Mouse (Mus musculus) cerebellum, adult 2 months (tissue): ENCODE results near the gene Tyro3. TPM values are rescaled to one million over a fixed set of nuclear protein-coding genes. Genes with fewer than 3 reads are reported as not detected.

Experiments used
- DNase-seq, 2 experiments: peaks; one replicate each; pipeline ENCODE4 v3.0.0; 2021
- H3K27ac ChIP-seq: fragments of 200-500 bp; 2 replicates; pipeline ENCODE4 v1.5.1; 2012; ENCODE audit warnings: low read length, control low read depth, inconsistent platforms; ENCODE audit not compliant: insufficient read depth
- H3K27me3 ChIP-seq: fragments of 200-500 bp; 2 replicates; pipeline ENCODE4 v1.6.1; 2012; ENCODE audit warnings: inconsistent platforms, mild to moderate bottlenecking, low read length, moderate library complexity; ENCODE audit not compliant: control insufficient read depth, insufficient read depth
- H3K4me1 ChIP-seq: fragments of 200-500 bp; 2 replicates; pipeline ENCODE4 v1.6.1; 2011; ENCODE audit warnings: low read length; ENCODE audit not compliant: control insufficient read depth, insufficient read depth
- H3K4me3 ChIP-seq: fragments of 200-500 bp; replicated peaks from 2 replicates; pipeline ENCODE3; 2011; ENCODE audit warnings: mild to moderate bottlenecking, low read depth, low read length, control low read depth; ENCODE audit not compliant: insufficient read depth
- CTCF ChIP-seq: fragments of 200-500 bp; IDR thresholded peaks from 2 replicates; pipeline ENCODE4 v1.5.1; 2011; ENCODE audit warnings: low read depth, mild to moderate bottlenecking, control low read depth, low read length, moderate library complexity, borderline replicate concordance; ENCODE audit not compliant: insufficient read depth
- POLR2A ChIP-seq: fragments of 200-500 bp; IDR thresholded peaks from 2 replicates; pipeline ENCODE4 v1.6.1; 2011; ENCODE audit warnings: low read length, control low read depth, borderline replicate concordance; ENCODE audit not compliant: insufficient read depth
- WGBS: fragments of 180-500 bp; shearing (Covaris S2); methylation state at CpG from one replicate; pipeline ENCODE4 v1.1.7; 2018; 5-methylcytosine and 5-hydroxymethylcytosine counted together
- polyA plus RNA-seq: library from polyadenylated mRNA; depleted of rRNA; stranded (reverse); fragments of >200 nt; gene quantifications from 2 replicates; pipeline ENCODE4 v1.2.3, GENCODE M21; 2012; rRNA removed

Gene Tyro3
- 150 and 154 TPM in 2 replicates for polyA plus RNA-seq

GRCm38 (mm10) chr2:119797279-119797783 lies at the start of gene Tyro3:
Tyro3 (plus strand) TSS chr2:119797733.
- DNase-seq = no peak
- TF ChIP-seq POLR2A = no peak
- no peak for TF ChIP-seq CTCF
- 82% methylated on average over 5 of the region's 5 CpGs for WGBS
- Histone ChIP-seq H3K4me1 (peaks cover 15% of the 10 kb centered on the region), H3K4me3 (peak within 1 kb of the TSS; percentile 5), H3K27me3 (no peaks in the 10 kb centered on the region), H3K27ac (no peak within 1 kb of the TSS; the same call in 1 of the 2 replicates)

- no peak overlapping the region for H3K27ac ChIP-seq
- 77% methylated on average over 13 of the region's 13 CpGs for WGBS
Observed at GRCm38 (mm10) chr2:119749260-119749659, 48.3 kb upstream of the Tyro3 start.

GRCm38 (mm10) chr2:119757601-119758100 lies 39.9 kb upstream of the Tyro3 start:
- Histone ChIP-seq H3K4me3 (peak overlapping the region; percentile 45), H3K27me3 (no peaks in the 10 kb centered on the region), H3K27ac (no peak overlapping the region), H3K4me1 (no peaks in the 10 kb centered on the region)
- 4% methylated on average over 31 of the region's 31 CpGs for WGBS
- peak in 1 of 2 experiments; percentile 38 for DNase-seq
- TF ChIP-seq CTCF = no peak
- TF ChIP-seq POLR2A = no peak

More at GRCm38 (mm10) chr2:119749260-119749659, 48.3 kb upstream of the Tyro3 start:
- TF ChIP-seq CTCF = no peak
- no peak for TF ChIP-seq POLR2A
- H3K4me1 ChIP-seq = no peaks in the 10 kb centered on the region
- no peak for DNase-seq
- H3K4me3 ChIP-seq = no peak overlapping the region
- no peaks in the 10 kb centered on the region for H3K27me3 ChIP-seq

- Histone ChIP-seq H3K27ac (no peak overlapping the region), H3K4me3 (peak overlapping the region; percentile 45), H3K4me1 (no peaks in the 10 kb centered on the region), H3K27me3 (no peaks in the 10 kb centered on the region)
- WGBS = under 1% methylated on average over 59 of the region's 77 CpGs
- TF ChIP-seq CTCF (no peak), POLR2A (no peak)
- DNase-seq = peak; percentile 58 to 67
Observed at GRCm38 (mm10) chr2:119758101-119758843, 39.3 kb upstream of the Tyro3 start.

- no peaks in the 10 kb centered on the region for H3K27me3 ChIP-seq
- DNase-seq = no peak
- no peak overlapping the region for H3K27ac ChIP-seq
- TF ChIP-seq POLR2A = no peak
- no peak for TF ChIP-seq CTCF
- no peaks in the 10 kb centered on the region for H3K4me1 ChIP-seq
- peak overlapping the region; percentile 45 for H3K4me3 ChIP-seq
- 13% methylated on average over 44 of the region's 44 CpGs for WGBS
Observed at GRCm38 (mm10) chr2:119758844-119759835, 38.4 kb upstream of the Tyro3 start.

GRCm38 (mm10) chr2:119760251-119760650 lies 37.3 kb upstream of the Tyro3 start, which contains the start of gene Ltk:
Ltk (minus strand) TSS chr2:119760431.
- DNase-seq = no peak
- H3K27me3 ChIP-seq = no peaks in the 10 kb centered on the region
- no peaks in the 10 kb centered on the region for H3K4me1 ChIP-seq
- H3K4me3 ChIP-seq = no peak within 1 kb of the TSS
- WGBS = 32% methylated on average over 9 of the region's 9 CpGs
- no peak within 1 kb of the TSS for H3K27ac ChIP-seq
- TF ChIP-seq CTCF = no peak

GRCm38 (mm10) chr2:119762276-119762675 lies 35.3 kb upstream of the Tyro3 start:
- DNase-seq = no peak
- Histone ChIP-seq H3K4me1 (no peaks in the 10 kb centered on the region), H3K4me3 (no peak overlapping the region), H3K27me3 (no peaks in the 10 kb centered on the region), H3K27ac (no peak overlapping the region)
- TF ChIP-seq POLR2A = no peak
- no peak for TF ChIP-seq CTCF
- 44% methylated on average over 1 of the region's 1 CpGs for WGBS

- no peak for DNase-seq
- 71% methylated on average over 4 of the region's 4 CpGs for WGBS
- Histone ChIP-seq H3K27ac (no peak overlapping the region), H3K4me1 (no peaks in the 10 kb centered on the region), H3K4me3 (no peak overlapping the region), H3K27me3 (no peaks in the 10 kb centered on the region)
- TF ChIP-seq POLR2A (no peak), CTCF (no peak)
Observed at GRCm38 (mm10) chr2:119763924-119764323, 33.6 kb upstream of the Tyro3 start.
